Mouse (Mus musculus) bone marrow, adult 2 months (tissue): ENCODE results near the gene Abca1. TPM values are rescaled to one million over a fixed set of nuclear protein-coding genes. Genes with fewer than 3 reads are reported as not detected.

Source experiments
- H3K27ac ChIP-seq: fragments of 200-500 bp; 2 replicates; pipeline ENCODE4 v1.5.1; 2012; ENCODE audit warnings: low read depth, mild to moderate bottlenecking, control low read depth, inconsistent platforms, low read length; ENCODE audit not compliant: control insufficient read depth, poor library complexity, insufficient read depth
- H3K4me1 ChIP-seq: fragments of 200-500 bp; 2 replicates; pipeline ENCODE4 v1.6.1; 2011; ENCODE audit warnings: low read length; ENCODE audit not compliant: control insufficient read depth, insufficient read depth
- H3K4me3 ChIP-seq: fragments of 200-500 bp; replicated peaks from 2 replicates; pipeline ENCODE3; 2011; ENCODE audit warnings: mild to moderate bottlenecking, low read depth, low read length, control low read depth; ENCODE audit not compliant: control insufficient read depth
- CTCF ChIP-seq: fragments of 200-500 bp; IDR thresholded peaks from 2 replicates; pipeline ENCODE4 v1.5.1; 2011; ENCODE audit warnings: low read length, control low read depth; ENCODE audit not compliant: control insufficient read depth, insufficient read depth
- POLR2A ChIP-seq: fragments of 200-500 bp; IDR thresholded peaks from 2 replicates; pipeline ENCODE4 v1.6.1; 2011; ENCODE audit warnings: low read depth, mild to moderate bottlenecking, control low read depth, low read length, borderline replicate concordance; ENCODE audit not compliant: control insufficient read depth
- WGBS: fragments of 180-500 bp; shearing (Covaris S2); methylation state at CpG from one replicate; pipeline ENCODE4 v1.1.7; 2018; 5-methylcytosine and 5-hydroxymethylcytosine counted together
- polyA plus RNA-seq: library from polyadenylated mRNA; stranded (reverse); fragments of >200 nt; gene quantifications from 2 replicates; pipeline ENCODE4 v1.2.4, GENCODE M21; 2011; ENCODE audit warnings: low replicate concordance; ENCODE audit not compliant: missing spikeins, insufficient read depth, insufficient read length

Abca1 gene
- polyA plus RNA-seq, 1 experiment: 4.9 TPM

- Histone ChIP-seq H3K4me3 (peak overlapping the region; percentile 49), H3K27ac (no peak overlapping the region), H3K4me1 (no peaks in the 10 kb centered on the region; the same call in 1 of the 2 replicates)
- TF ChIP-seq CTCF (peak; percentile 52; the same call in 1 of the 2 replicates), POLR2A (peak; percentile 19; the same call in 1 of the 2 replicates)
- under 1% methylated on average over 18 of the region's 18 CpGs for WGBS
Measured at GRCm38 (mm10) chr4:53158634-53159033, 1.1 kb downstream of the Abca1 start.

GRCm38 (mm10) chr4:53155471-53155870 is 4.2 kb downstream of the Abca1 start:
- peaks cover 1% of the 10 kb centered on the region; the same call in 1 of the 2 replicates for H3K4me1 ChIP-seq
- no peak overlapping the region for H3K27ac ChIP-seq
- 68% methylated on average over 11 of the region's 11 CpGs for WGBS
- TF ChIP-seq POLR2A: no peak
- no peak for TF ChIP-seq CTCF
- H3K4me3 ChIP-seq: no peak overlapping the region

GRCm38 (mm10) chr4:53153711-53154110 is 6.0 kb downstream of the Abca1 start:
- WGBS: 83% methylated on average over 6 of the region's 6 CpGs
- Histone ChIP-seq H3K4me3 (no peak overlapping the region), H3K27ac (no peak overlapping the region), H3K4me1 (peaks cover 4% of the 10 kb centered on the region; the same call in 1 of the 2 replicates)
- TF ChIP-seq CTCF (no peak), POLR2A (no peak)

GRCm38 (mm10) chr4:53153061-53153460 is 6.6 kb downstream of the Abca1 start:
- no peak overlapping the region for H3K27ac ChIP-seq
- no peak overlapping the region for H3K4me3 ChIP-seq
- WGBS: 85% methylated on average over 4 of the region's 4 CpGs
- H3K4me1 ChIP-seq: peaks cover 4% of the 10 kb centered on the region; the same call in 1 of the 2 replicates
- no peak for TF ChIP-seq POLR2A
- no peak for TF ChIP-seq CTCF

GRCm38 (mm10) chr4:53152655-53153054 is 7.0 kb downstream of the Abca1 start:
- Histone ChIP-seq H3K4me1 (peaks cover 4% of the 10 kb centered on the region; the same call in 1 of the 2 replicates), H3K4me3 (no peak overlapping the region), H3K27ac (no peak overlapping the region)
- TF ChIP-seq POLR2A: no peak
- no peak for TF ChIP-seq CTCF
- 86% methylated on average over 5 of the region's 5 CpGs for WGBS

GRCm38 (mm10) chr4:53150516-53150915 is 9.2 kb downstream of the Abca1 start:
- 42% methylated on average over 8 of the region's 8 CpGs for WGBS
- Histone ChIP-seq H3K4me3 (no peak overlapping the region), H3K27ac (no peak overlapping the region), H3K4me1 (peaks cover 6% of the 10 kb centered on the region)
- TF ChIP-seq CTCF (no peak), POLR2A (no peak)

- Histone ChIP-seq H3K4me1 (peaks cover 6% of the 10 kb centered on the region), H3K27ac (no peak overlapping the region)
- TF ChIP-seq POLR2A (no peak), CTCF (no peak)
Measured at GRCm38 (mm10) chr4:53149644-53150043, 10.1 kb downstream of the Abca1 start.

GRCm38 (mm10) chr4:53148817-53149216 is 10.9 kb downstream of the Abca1 start:
- 76% methylated on average over 2 of the region's 2 CpGs for WGBS
- Histone ChIP-seq H3K4me1 (peaks cover 6% of the 10 kb centered on the region), H3K27ac (no peak overlapping the region), H3K4me3 (no peak overlapping the region)
- TF ChIP-seq POLR2A: no peak
- TF ChIP-seq CTCF: no peak

More at GRCm38 (mm10) chr4:53149644-53150043, 10.1 kb downstream of the Abca1 start:
- 55% methylated on average over 5 of the region's 5 CpGs for WGBS
- no peak overlapping the region for H3K4me3 ChIP-seq

GRCm38 (mm10) chr4:53147454-53147853 is 12.2 kb downstream of the Abca1 start:
- H3K4me1 ChIP-seq: peaks cover 6% of the 10 kb centered on the region
- no peak overlapping the region for H3K4me3 ChIP-seq
- no peak for TF ChIP-seq CTCF
- 16% methylated on average over 2 of the region's 2 CpGs for WGBS
- no peak overlapping the region for H3K27ac ChIP-seq
